Mouse (Mus musculus) retina, embryonic 14.5 days (tissue): ENCODE measurements around the gene Dennd4c.
A peak's percentile ranks its signal among the peaks of the same experiment; 100 is the strongest.

Experiments
- DNase-seq: peaks from one replicate; pipeline ENCODE4 v3.0.0-alpha.2; 2015; ENCODE audit warnings: low spot score

The Dennd4c gene

GRCm38 (mm10) chr4:86748336-86749291 lies at the start of gene Dennd4c:
Gene Dennd4c, plus strand, starts transcription at chr4:86748555.
- peak; percentile 97 for DNase-seq

GRCm38 (mm10) chr4:86699161-86699865 lies 49.0 kb upstream of the Dennd4c start:
- no peak for DNase-seq

DNA sequence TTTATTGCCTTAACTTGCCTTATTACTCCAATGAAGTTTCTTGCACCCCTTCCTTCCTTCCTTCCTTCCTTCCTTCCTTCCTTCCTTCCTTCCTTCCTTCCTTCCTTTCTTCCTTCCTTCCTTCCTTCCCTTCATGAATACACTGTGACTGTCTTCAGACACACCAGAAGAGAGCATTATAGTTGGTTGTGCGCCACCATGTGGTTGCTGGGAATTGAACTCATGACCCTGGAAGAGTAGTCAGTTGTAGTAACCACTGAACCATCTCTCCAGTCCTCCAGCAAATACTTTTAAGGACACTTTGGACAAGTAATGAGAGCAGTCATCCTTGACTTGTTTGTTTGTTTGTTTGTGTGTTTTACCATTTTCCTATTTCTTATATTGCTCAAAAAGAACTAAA lies 39.6 kb upstream of the Dennd4c start:
- no peak for DNase-seq

DNA sequence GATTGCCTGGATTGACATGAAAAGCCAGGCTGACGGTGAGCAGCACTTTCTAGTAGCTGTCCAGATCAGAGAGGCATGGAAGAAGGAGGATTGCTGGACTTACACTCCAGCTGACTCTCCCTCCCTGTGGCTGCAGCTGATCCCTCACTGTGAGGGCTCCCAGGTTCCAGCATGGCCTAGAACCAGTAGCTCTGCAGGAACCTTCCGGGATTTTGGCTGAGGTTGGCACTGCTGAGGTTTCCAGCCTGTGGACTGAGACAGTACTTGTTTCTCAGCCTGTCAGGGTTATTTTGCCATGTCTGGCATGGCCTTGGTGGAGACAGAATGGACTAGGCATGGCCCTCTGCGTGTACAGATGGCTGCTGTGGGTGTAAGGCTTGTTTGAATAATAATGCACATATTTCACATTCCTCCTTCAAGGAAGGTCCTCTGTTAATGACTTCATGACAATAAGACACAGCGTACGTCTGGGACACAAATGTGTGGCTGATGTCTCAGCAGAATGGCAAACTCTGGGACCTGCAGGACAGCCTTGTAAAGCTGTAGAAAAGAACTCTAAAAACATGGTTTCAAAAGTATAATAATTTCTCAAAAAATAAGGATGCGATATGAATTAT lies 38.2 kb upstream of the Dennd4c start:
- DNase-seq, result no peak

DNA sequence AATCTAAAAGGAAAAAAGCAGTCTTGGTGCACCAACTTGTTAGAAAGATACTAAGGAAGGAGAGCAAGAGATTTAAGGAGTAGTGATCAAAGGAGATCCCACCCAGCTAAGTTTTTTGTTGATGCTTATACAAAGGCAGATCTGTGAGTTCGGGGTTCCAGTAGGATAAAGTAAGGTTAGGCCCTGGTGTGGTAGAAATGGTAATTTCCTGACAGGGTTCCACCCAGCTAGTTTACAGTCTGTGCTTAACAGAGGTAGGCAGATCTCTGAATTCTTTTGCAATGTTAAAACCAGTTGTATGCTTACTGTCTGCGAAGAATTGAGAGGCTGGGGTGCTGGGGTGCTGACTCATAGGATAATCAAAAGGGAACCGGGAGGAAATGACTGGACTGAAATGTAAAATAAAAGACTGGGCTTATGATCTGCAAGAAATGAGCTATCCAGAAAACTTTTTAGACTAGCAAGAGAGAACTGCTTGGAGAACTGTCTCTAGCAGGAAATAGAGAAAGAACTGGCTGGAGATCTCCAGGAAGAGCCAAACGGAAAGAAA lies 37.6 kb upstream of the Dennd4c start:
- no peak for DNase-seq

DNA sequence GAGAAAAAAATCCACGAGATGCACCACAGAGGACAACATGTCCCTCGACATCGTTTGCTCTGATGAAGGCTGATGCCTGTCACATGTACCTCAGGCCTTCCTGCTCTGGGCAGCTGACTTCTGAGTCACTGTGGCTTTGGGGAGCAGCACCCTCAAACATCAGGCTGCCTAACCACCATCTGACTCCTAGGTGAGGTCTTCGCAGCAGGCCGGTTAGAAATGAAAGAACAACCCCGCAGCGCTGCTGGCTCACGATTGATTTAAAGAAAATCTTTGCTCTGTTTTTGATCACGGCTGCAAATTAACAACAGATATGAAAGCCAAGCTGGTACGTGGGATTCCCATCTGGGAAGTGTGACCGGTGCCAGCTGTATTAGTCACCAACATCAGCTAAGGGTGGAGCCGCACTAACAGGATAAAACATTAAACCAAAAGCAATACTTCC lies 35.6 kb upstream of the Dennd4c start:
- DNase-seq, result no peak

GRCm38 (mm10) chr4:86713518-86713917 lies 34.8 kb upstream of the Dennd4c start:
- no peak for DNase-seq

DNA sequence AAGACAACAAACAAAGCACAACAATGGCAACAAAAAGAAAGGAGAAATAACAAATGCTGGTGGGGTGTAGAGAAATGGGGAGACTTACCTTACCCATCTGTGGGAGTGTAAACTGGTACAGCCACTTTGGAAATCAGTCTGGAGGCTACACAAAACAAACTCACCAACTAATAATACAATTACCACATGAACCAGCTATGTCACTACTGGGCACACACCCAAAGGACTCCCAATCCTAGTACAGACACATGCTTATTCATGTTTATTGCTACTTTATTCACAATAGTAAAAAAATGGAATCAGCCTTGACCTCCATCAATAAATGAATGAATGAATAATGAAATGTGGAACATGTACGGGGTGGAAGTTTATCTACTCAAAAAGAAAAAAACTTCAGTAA lies 33.0 kb upstream of the Dennd4c start:
- no peak for DNase-seq

DNA sequence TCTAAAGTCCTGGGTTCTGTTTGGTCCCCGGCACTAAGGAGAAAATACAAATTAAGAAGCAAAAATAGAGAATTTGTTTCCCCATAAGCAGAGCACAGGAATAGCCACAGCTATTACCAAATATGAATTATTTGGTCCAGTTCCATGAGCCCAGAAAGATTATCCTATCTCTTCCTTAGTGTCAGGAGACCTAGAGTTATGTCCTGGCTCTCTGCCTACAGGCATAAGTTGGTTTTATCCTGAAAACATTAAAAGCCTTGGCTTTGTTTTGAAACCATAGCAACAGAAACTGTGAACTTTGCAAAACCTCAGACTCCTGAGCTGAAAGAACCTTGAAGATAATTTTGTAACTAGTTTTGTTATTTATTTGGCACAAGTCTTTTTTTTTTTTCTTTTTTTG lies 31.2 kb upstream of the Dennd4c start:
- DNase-seq, result no peak

- no peak for DNase-seq
These were observed 29.3 kb upstream of the Dennd4c start for GRCm38 (mm10) chr4:86718878-86719577.

GRCm38 (mm10) chr4:86721856-86722358 lies 26.4 kb upstream of the Dennd4c start:
- DNase-seq, result no peak

- no peak for DNase-seq
These were observed 23.2 kb upstream of the Dennd4c start for GRCm38 (mm10) chr4:86725175-86725574.

- no peak for DNase-seq
These were observed 22.2 kb upstream of the Dennd4c start for GRCm38 (mm10) chr4:86726141-86726540.

DNA sequence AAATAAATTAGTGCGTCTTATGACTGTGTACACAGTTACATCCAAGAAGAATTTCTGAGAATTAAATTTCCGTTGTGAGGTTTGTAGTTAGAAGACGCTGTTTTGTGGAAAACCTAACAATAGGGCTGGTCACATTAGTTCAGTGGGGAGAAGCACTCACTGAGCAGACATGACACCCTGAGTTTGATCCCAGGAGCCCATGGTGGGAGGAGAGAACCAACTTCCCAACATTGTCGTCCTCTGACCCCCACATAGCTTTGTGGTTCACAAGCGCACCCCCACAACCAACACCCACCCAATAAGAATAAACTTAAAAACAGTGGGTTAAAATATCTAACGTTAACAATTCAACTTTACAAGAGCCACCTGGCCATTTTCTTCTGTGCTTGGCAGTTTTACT lies 18.5 kb upstream of the Dennd4c start:
- DNase-seq, result no peak

DNA sequence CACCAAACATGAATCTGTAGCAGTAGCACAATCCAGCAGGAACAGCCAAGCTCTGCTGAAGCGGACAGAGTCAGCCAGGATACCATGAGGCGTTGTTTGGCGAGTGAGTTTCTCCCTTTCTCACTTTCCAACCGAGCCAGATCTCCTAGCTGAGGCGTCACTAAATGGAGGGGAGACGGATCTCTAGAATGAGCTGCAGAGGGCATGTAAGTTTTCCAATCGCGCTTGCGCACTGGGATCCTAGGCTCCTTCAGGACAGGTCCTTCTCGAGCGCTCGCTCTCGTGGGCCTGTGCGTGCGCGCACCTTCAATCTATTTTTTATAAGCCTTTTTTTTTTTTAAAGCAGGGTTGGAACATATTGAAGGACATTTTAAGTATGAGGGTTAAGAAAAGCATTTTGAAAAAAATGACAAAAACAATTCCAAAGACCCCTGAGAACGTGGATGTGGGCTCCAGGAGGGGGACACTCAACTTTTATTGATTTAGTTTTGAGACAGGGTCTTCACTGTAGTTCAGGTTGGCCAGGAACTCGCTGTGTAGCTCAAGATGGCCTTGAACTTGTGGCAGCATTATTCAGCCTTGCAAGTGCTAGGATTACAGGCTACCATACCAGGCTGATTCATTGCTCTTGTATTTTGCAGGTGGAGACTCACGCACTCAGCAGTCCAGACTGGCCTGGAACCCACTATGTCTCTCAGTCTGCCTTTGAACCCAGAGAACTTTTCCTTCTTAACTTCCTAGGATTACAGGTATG lies 14.1 kb upstream of the Dennd4c start:
- DNase-seq, result no peak

- no peak for DNase-seq
These were observed 8.9 kb upstream of the Dennd4c start for GRCm38 (mm10) chr4:86739308-86739993.

DNA sequence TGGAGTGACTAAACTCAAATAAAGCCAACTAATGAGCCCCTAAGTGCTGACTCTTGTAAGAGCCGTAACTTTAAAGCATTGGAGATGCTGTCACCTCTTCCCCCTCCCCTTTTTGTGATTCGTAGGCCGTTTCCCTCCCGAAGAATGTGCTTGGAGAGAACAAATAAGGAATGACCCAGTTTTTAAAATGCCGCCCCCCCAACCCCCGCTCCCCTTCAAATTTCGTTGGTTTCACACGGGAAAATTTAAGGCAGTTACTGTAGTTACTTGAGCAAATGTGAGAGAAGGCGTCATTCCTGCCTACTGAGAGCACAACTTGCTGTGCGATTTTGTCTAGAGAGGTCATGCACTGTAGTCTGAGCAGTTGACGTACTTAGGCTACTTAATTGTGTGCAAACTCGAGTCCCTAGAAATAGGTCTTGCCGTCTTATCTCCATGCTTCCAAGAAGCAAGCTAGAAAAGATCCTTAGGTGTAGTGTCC lies 1.0 kb downstream of the Dennd4c start:
- DNase-seq, result peak; percentile 30

GRCm38 (mm10) chr4:86750346-86750945 lies 2.1 kb downstream of the Dennd4c start:
- DNase-seq, result no peak

DNA sequence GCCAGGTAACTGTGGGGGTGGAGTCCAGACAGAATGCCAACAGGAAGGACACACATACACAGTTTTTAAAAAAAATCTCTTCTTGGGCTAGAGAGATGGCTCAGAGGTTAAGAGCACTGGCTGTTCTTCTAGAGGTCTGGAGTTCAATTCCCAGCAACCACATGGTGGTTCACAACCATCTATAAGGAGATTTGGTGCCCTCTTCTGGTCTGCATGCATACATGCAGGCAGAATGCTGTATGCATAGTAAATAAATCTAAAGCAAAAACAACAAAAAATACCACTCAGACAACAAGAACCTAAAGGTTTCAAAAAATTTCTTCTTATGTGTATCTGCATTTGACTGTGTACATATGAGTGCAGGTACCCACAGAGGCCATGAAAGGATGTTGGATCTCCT lies 16.0 kb downstream of the Dennd4c start:
- no peak for DNase-seq

DNA sequence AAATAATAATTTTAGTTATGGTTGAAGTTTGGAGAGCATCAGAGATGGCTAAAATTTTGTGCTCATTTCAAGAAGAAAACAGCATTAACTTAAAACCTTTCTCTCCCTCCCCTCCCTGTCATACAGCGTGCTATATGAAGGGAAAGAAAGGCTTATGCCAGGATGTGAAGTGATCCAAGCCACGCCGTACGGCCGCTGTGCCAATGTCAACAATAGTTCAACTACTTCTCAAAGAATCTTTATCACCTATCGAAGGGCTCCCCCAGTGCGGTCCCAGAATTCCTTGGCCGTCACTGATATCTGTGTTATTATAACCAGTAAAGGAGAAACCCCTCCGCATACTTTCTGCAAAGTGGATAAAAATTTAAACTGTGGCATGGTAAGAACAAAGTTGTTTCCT lies 29.2 kb downstream of the Dennd4c start:
- DNase-seq, result no peak
